Mouse (Mus musculus): Measurements from ENCODE around the gene S100a2. TPM values are rescaled to one million over a fixed set of nuclear protein-coding genes. Genes with fewer than 3 reads are reported as not detected.

The S100a2 gene
- polyA plus RNA-seq, 1 experiment from 2014 or later, result not detected

DNA sequence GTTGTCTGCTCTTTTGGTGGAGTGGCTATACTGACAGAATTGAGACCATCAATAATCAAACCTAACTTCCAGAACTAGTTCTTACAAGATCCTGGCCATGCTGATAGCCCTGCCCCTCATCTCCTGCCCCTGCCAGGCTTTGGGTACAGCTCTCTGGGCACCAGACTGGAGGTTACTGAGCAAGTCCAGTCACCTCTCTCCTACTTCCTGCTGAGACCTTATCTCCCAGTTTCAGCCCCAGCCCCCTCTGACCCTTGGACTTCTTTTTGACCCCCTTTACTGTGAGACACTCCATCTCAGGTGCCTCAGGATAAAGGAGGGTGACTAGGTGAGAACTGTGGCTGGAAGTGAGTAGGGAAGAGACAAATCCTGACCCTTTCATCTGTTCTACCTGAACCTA lies 19.1 kb downstream of the S100a2 start:
- H3K36me3 ChIP-seq, result no peaks in the 10 kb centered on the region
- no peak overlapping the region for H3K27ac ChIP-seq (replicated peaks)
- no peak overlapping the region for H3K9ac ChIP-seq
- no peak overlapping the region for H3K4me3 ChIP-seq
- peaks cover 9% of the 10 kb centered on the region; the same call in 1 of the 2 replicates for H3K27me3 ChIP-seq
- peaks cover 17% of the 10 kb centered on the region for H3K4me1 ChIP-seq (replicated peaks)
- H3K4me2 ChIP-seq, result no peak overlapping the region
- H3K9me3 ChIP-seq, result no peaks in the 10 kb centered on the region
- no peak for ATAC-seq (ENCODE audit: low read depth)

DNA sequence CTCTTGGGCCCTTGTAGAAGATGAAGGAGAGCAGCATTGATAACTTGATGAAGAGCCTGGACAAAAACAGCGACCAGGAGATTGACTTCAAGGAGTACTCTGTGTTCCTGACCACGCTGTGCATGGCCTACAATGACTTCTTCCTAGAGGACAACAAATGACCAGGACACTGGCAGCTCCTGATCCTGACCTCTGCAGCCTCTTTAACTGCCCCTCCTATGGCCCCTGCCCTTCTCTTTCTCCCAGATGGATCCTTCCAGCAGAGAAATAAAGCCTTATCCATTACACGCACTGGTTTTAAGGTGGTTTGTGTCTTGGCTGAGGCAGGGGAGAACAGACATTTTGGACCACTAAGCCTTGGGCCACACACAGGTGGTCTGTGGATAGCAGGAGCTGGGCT lies 21.4 kb downstream of the S100a2 start:
- no peak overlapping the region for H3K4me3 ChIP-seq
- no peak for ATAC-seq (ENCODE audit: low read depth)
- 90% methylated on average over 3 of the region's 3 CpGs for WGBS
- no peak overlapping the region for H3K4me2 ChIP-seq
- H3K27me3 ChIP-seq, result peaks cover 9% of the 10 kb centered on the region; the same call in 1 of the 2 replicates
- H3K36me3 ChIP-seq, result no peaks in the 10 kb centered on the region
- H3K9me3 ChIP-seq, result no peaks in the 10 kb centered on the region
- H3K4me1 ChIP-seq (replicated peaks), result peaks cover 7% of the 10 kb centered on the region
- no peak overlapping the region for H3K9ac ChIP-seq
- H3K27ac ChIP-seq (replicated peaks), result no peak overlapping the region

DNA sequence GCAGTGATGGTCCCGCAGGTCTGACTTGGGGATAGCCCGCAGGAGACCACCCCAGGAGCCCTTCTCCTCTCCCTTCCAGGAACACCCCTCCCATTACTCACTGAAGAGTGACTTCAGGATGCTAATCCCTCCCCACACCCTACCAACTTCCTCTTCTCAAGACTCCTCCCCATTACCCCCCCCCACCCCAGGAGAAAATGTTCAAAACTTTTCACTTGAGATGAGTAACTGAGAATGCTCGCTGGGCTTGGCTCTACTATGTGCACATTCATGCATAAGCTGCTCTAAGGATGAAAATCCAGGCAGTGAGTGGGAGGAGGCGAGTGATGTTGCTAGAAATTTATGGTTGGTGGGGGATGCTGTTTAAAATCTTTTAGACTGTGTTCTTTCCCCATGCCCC lies 22.0 kb downstream of the S100a2 start:
- no peak overlapping the region for H3K4me3 ChIP-seq
- H3K4me1 ChIP-seq (replicated peaks), result peaks cover 7% of the 10 kb centered on the region
- no peaks in the 10 kb centered on the region for H3K36me3 ChIP-seq
- no peak for ATAC-seq (ENCODE audit: low read depth)
- no peak overlapping the region for H3K4me2 ChIP-seq
- no peaks in the 10 kb centered on the region for H3K9me3 ChIP-seq
- no peak overlapping the region for H3K27ac ChIP-seq (replicated peaks)
- 61% methylated on average over 4 of the region's 4 CpGs for WGBS
- peaks cover 9% of the 10 kb centered on the region; the same call in 1 of the 2 replicates for H3K27me3 ChIP-seq
- no peak overlapping the region for H3K9ac ChIP-seq

DNA sequence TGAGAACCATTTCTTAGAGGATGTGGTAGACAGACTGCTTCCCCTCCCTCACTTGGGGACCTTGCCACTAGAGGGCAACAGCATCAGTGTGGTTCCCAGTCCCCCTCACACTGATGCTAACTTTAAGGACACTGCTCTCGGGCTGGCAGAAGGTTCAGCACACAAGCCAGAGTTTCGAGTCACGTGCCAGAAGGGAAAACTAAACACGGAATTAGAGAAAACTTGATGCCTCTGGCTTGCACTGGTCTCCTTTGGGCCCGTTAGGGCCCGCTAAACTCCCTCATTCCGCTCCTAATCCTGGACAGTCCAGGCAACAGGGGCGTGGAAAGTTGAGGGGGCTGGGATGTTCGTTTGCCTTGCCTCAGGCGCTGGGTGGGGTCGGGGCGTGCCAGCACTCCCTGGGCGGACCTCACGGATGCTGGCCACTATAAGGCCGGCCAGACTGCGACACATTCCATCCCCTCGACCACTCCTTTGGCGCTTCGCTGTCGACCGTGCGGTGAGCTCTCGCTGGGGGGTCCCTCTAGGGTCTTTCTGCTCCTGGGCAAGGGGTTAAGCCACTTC lies 22.8 kb downstream of the S100a2 start, which contains the start of gene S100a6:
Gene S100a6, plus strand, starts transcription at position 155 of the 564 bp plus-strand sequence.
- Histone ChIP-seq H3K27me3 (peaks cover 9% of the 10 kb centered on the region; the same call in 1 of the 2 replicates), H3K4me3 (peak within 1 kb of the TSS; percentile 30), H3K9ac (peak within 1 kb of the TSS; percentile 55), H3K4me2 (peak within 1 kb of the TSS; percentile 61), H3K36me3 (no peaks in the 10 kb centered on the region), H3K9me3 (no peaks in the 10 kb centered on the region), H3K4me1 (replicated peaks) (peaks cover 7% of the 10 kb centered on the region), H3K27ac (replicated peaks) (no peak within 1 kb of the TSS)
- peak; percentile 62 for ATAC-seq (ENCODE audit: low read depth)
- WGBS, result under 1% methylated on average over 23 of the region's 23 CpGs

DNA sequence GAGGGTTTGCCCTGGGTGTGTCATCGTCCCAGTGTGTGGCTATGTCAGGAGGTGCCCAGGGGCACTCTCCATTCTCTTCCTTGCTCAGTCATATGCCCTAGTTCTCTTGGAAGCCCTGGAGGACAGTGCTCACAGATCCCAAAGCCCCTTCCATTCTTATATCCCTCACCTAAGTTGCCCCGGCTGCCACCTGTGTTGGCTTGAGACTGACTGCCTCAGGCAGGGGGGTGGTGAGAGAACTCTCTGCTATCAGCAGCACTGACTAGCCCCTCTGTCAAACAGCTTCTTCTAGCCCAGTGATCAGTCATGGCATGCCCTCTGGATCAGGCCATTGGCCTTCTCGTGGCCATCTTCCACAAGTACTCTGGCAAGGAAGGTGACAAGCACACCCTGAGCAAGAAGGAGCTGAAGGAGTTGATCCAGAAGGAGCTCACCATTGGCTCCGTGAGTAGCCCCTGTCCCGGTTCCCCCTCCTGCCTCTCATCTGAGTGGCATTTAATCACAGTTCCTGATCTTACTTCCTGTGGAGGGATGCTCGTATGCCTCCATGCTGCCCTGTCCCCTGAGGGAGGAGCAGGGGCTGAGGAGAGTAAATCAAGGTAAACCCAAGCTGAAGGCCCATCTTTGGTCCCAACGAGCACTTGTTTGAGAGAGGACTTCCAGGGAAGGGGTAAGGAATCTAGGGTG lies 23.6 kb downstream of the S100a2 start:
- H3K4me1 ChIP-seq (replicated peaks), result peaks cover 7% of the 10 kb centered on the region
- H3K36me3 ChIP-seq, result no peaks in the 10 kb centered on the region
- peak; percentile 16; the same call in 1 of the 2 replicates for ATAC-seq (ENCODE audit: low read depth)
- no peak overlapping the region for H3K27ac ChIP-seq (replicated peaks)
- H3K9me3 ChIP-seq, result no peaks in the 10 kb centered on the region
- H3K4me3 ChIP-seq, result peak overlapping the region; percentile 30; the same call in 1 of the 2 replicates
- H3K9ac ChIP-seq, result no peak overlapping the region
- peak overlapping the region; percentile 61 for H3K4me2 ChIP-seq
- WGBS, result 70% methylated on average over 7 of the region's 7 CpGs
- H3K27me3 ChIP-seq, result peaks cover 9% of the 10 kb centered on the region; the same call in 1 of the 2 replicates

DNA sequence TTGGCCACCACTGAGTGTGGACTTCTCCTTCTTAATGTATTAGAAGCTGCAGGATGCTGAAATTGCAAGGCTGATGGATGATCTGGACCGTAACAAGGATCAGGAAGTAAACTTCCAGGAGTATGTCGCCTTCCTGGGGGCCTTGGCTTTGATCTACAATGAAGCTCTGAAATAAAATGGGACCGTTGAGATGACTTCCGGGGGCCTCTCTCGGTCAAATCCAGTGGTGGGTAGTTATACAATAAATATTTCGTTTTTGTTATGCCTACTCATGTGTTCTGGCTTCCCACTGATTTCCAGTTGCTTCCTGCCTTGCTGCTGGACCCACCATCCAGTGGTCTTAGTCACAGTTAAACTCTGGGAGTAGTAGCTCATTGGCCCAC lies 24.1 kb downstream of the S100a2 start:
- H3K36me3 ChIP-seq, result no peaks in the 10 kb centered on the region
- H3K9me3 ChIP-seq, result no peaks in the 10 kb centered on the region
- H3K27me3 ChIP-seq, result peaks cover 9% of the 10 kb centered on the region; the same call in 1 of the 2 replicates
- no peak overlapping the region for H3K9ac ChIP-seq
- H3K27ac ChIP-seq (replicated peaks), result no peak overlapping the region
- H3K4me1 ChIP-seq (replicated peaks), result peaks cover 7% of the 10 kb centered on the region
- H3K4me3 ChIP-seq, result no peak overlapping the region
- no peak for ATAC-seq (ENCODE audit: low read depth)
- 86% methylated on average over 6 of the region's 6 CpGs for WGBS
- H3K4me2 ChIP-seq, result no peak overlapping the region

DNA sequence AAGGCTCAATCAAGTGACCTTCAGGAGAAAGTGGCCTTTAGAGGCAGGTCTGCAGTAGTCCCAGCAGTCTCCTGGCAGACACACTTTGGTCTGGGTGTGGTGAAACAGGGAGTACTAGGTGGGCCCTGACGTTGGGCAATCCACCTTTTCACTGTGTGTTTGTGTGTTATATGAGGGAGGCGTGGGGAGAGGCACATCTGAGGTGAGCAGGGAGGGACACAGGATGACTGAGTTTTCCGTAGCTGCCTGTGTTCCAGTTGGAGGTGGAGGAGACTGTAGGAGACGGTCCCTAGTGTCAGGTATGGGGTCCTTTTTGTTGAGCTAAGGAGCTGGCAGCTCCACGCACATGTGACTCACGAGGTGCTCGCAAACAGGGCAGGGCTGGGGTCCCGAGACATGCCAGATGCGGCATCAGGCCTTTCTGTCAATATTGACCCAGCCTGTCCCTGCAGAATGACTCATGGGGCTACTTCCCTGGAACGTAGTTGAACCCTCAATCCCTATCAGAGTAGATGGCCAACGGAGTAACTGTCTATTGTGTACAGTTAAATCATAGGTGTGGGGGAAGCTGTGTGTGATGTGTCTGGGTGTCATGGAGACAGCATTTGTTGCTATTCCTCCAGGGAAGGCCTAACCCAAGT lies 24.7 kb downstream of the S100a2 start:
- H3K36me3 ChIP-seq, result no peaks in the 10 kb centered on the region
- no peak for ATAC-seq (ENCODE audit: low read depth)
- H3K4me3 ChIP-seq, result no peak overlapping the region
- H3K9ac ChIP-seq, result no peak overlapping the region
- peaks cover 7% of the 10 kb centered on the region for H3K4me1 ChIP-seq (replicated peaks)
- H3K27ac ChIP-seq (replicated peaks), result no peak overlapping the region
- H3K9me3 ChIP-seq, result no peaks in the 10 kb centered on the region
- H3K27me3 ChIP-seq, result peaks cover 9% of the 10 kb centered on the region; the same call in 1 of the 2 replicates
- 81% methylated on average over 11 of the region's 11 CpGs for WGBS
- H3K4me2 ChIP-seq, result no peak overlapping the region

DNA sequence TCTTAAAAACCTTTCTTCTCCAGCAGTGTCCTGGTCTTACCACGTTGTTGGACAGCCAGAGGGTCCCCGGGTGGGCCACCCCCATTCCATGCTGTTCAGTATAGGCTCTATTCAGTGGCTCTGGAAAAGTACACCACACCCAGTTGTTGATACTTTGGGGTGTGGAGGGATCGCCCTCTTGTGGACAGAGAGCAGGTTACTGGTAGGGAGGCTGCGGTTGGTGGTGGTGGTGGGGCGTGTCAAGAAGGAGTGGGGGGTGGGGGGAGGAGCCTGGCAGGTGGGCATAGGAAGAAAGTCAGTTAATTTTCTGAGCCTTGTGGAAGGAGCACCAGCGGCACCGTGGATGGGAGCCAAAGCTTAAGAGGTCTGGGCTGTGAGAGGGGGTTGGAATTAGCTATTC lies 25.4 kb downstream of the S100a2 start:
- Histone ChIP-seq H3K9ac (no peak overlapping the region), H3K27ac (replicated peaks) (no peak overlapping the region), H3K4me1 (replicated peaks) (peaks cover 7% of the 10 kb centered on the region), H3K4me3 (no peak overlapping the region), H3K27me3 (peaks cover 9% of the 10 kb centered on the region; the same call in 1 of the 2 replicates), H3K36me3 (no peaks in the 10 kb centered on the region), H3K9me3 (no peaks in the 10 kb centered on the region), H3K4me2 (no peak overlapping the region)
- ATAC-seq (ENCODE audit: low read depth), result peak; percentile 45; the same call in 1 of the 2 replicates
- WGBS, result 12% methylated on average over 7 of the region's 7 CpGs

DNA sequence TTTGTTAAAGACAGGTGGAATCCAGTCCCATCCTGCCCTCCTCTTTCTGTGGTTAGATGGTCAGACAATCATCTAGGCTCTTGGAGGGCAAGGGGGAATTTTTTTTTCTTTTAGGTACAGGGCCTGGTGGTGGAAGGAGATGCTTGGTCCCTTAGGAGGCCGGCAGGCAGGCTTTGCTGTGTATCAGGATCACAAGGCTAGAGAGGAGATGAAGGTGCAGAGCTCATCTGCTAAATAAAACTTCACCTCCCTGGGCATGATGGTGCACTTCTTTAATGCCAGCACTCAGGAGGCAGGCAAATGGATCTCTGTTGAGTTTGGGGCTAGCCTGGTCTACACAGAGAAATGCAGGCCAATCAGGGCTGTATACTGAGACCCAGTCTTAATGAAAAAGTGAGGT lies 25.9 kb downstream of the S100a2 start:
- 76% methylated on average over 1 of the region's 1 CpGs for WGBS

DNA sequence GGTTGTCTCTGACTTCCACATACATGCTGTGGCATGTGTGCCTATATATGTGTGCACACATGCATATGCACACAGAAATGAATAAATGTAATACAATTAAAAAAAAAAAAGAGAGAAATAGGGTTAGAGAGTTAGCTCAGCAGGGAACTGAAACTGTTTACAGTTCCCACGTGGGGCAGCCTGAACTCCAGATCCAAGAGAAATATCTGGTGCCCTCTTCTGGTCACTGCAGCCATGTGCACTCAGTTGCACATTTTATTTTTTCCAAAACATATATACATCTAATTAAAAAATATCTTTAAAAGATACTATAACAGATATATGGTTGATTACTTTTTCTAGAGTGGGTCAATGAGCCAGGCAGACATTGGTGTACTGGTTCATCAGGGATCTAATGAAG lies 27.5 kb downstream of the S100a2 start:
- H3K4me1 ChIP-seq (replicated peaks), result peaks cover 7% of the 10 kb centered on the region
- ATAC-seq (ENCODE audit: low read depth), result no peak
- H3K4me3 ChIP-seq, result no peak overlapping the region
- no peaks in the 10 kb centered on the region for H3K36me3 ChIP-seq
- H3K9ac ChIP-seq, result no peak overlapping the region
- H3K27me3 ChIP-seq, result peaks cover 9% of the 10 kb centered on the region; the same call in 1 of the 2 replicates
- H3K9me3 ChIP-seq, result no peaks in the 10 kb centered on the region
- H3K27ac ChIP-seq (replicated peaks), result no peak overlapping the region
- H3K4me2 ChIP-seq, result no peak overlapping the region
- 6% methylated on average over 1 of the region's 1 CpGs for WGBS

More for the DNA sequence above, 25.9 kb downstream of the S100a2 start:
- H3K9ac ChIP-seq, result no peak overlapping the region
- no peak overlapping the region for H3K4me2 ChIP-seq
- H3K4me1 ChIP-seq (replicated peaks), result peaks cover 7% of the 10 kb centered on the region
- H3K36me3 ChIP-seq, result no peaks in the 10 kb centered on the region
- H3K27ac ChIP-seq (replicated peaks), result no peak overlapping the region
- peaks cover 9% of the 10 kb centered on the region; the same call in 1 of the 2 replicates for H3K27me3 ChIP-seq
- H3K4me3 ChIP-seq, result no peak overlapping the region
- H3K9me3 ChIP-seq, result no peaks in the 10 kb centered on the region
- no peak for ATAC-seq (ENCODE audit: low read depth)

DNA sequence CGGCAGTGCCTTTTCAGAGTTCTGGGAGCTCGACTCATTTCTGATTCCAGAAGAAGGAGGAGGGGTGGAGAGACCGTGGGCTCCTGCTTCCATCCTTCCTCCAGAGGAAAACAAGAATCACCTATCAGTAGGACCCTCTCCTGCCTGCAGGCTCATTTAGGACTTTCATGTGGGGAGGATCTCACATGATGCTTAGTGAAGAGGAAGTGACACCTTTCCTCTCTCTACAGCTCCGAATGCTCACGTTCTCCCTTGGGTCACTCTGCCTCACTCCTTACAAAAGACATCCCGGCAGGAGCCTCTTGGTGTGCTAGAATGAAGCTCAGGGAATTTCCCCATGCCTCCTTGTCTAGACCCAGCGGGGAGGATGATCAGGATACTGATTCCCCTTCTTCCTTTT lies 31.5 kb downstream of the S100a2 start:
- Histone ChIP-seq H3K36me3 (no peaks in the 10 kb centered on the region), H3K9me3 (no peaks in the 10 kb centered on the region), H3K4me3 (no peak overlapping the region), H3K27me3 (no peaks in the 10 kb centered on the region), H3K4me2 (no peak overlapping the region), H3K4me1 (replicated peaks) (peaks cover 18% of the 10 kb centered on the region), H3K9ac (no peak overlapping the region), H3K27ac (replicated peaks) (no peak overlapping the region)
- ATAC-seq (ENCODE audit: low read depth), result no peak
- WGBS, result 64% methylated on average over 7 of the region's 7 CpGs

DNA sequence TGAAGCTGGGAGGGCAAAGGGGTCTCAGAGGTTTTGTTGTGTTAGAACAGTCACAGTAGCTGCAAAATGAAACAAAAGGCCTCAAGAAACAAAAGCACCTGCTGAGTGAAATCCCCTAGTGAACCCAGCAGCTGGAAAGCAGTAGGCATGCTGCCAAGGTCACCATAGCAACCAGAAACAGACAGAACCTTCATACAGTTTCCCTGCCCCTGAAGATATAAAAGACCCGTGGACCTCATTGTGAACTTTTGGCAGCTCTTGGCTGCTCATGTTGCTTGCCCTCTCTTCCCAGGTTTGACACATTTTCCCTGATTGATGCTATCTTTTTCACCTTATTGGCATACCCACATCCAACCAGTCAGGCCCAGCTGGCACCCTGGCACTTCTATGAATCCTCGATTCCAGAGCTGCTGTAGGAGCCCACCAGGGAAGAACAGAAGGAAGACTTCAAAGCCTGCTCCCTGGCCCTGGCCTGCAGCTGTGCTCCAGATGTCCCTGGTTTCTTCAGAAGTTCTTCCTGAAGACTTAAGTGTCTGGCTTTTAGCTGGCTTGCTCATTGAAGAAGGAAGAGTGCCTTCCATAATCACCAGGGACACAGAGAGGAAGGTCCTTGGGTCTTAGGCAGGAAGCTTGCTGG lies 33.5 kb downstream of the S100a2 start:
- WGBS, result 17% methylated on average over 2 of the region's 2 CpGs
- H3K36me3 ChIP-seq, result no peaks in the 10 kb centered on the region

More for the DNA sequence above, 33.5 kb downstream of the S100a2 start:
- Histone ChIP-seq H3K4me1 (replicated peaks) (peaks cover 18% of the 10 kb centered on the region), H3K27ac (replicated peaks) (0 out of 2 replicates have a peak overlapping the region, but pooled peaks have one; percentile 56), H3K4me2 (no peak overlapping the region), H3K27me3 (no peaks in the 10 kb centered on the region), H3K9ac (no peak overlapping the region), H3K9me3 (no peaks in the 10 kb centered on the region), H3K4me3 (no peak overlapping the region)
- ATAC-seq (ENCODE audit: low read depth), result peak; percentile 70

Measured in neural tube, embryonic 13.5 days (tissue).